Mouse (Mus musculus) bone marrow, adult 2 months (tissue): ENCODE results near the gene Marf1.

ENCODE experiments used
- CTCF ChIP-seq: fragments of 200-500 bp; IDR thresholded peaks from 2 replicates; pipeline ENCODE4 v1.5.1; 2011; ENCODE audit warnings: low read length, control low read depth; ENCODE audit not compliant: control insufficient read depth, insufficient read depth
- POLR2A ChIP-seq: fragments of 200-500 bp; IDR thresholded peaks from 2 replicates; pipeline ENCODE4 v1.6.1; 2011; ENCODE audit warnings: low read depth, mild to moderate bottlenecking, control low read depth, low read length, borderline replicate concordance; ENCODE audit not compliant: control insufficient read depth

DNA sequence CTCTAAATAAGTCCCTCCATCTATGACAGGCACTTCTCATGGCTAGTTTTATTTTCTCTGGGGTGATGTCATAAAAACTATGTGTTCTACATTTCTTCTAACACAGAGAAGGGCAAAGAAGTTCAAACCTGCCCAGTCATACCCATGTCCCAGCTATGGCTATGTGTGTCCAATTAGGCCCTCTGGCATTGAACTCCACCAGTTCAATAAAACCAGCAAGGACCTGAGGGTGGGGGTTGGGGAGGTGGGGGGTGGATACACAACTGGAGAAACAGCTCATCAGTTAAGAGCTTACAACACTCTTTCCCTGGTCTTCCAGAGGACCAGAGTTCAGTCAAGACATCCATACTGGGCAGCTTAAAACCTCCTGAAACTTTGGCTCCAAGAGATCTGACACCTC, 24.0 kb downstream of the Marf1 start:
- no peak for TF ChIP-seq POLR2A
- no peak for TF ChIP-seq CTCF
